Mouse (Mus musculus) splenic B cell, adult 2 months (primary cell): ENCODE measurements around the gene Sp6.

Experiments used
- DNase-seq: peaks from one replicate; pipeline ENCODE4 v3.0.0-alpha.2; 2011; ENCODE audit warnings: low read depth, low spot score
- H3K27me3 ChIP-seq: 2 replicates; pipeline ENCODE4 v1.6.1; 2012; ENCODE audit warnings: mild to moderate bottlenecking, low read length, moderate library complexity, mixed read lengths; ENCODE audit not compliant: control insufficient read depth, poor library complexity, insufficient read depth, severe bottlenecking
- H3K36me3 ChIP-seq: 2 replicates; pipeline ENCODE4 v1.6.1; 2012; ENCODE audit warnings: mild to moderate bottlenecking, low read length, moderate library complexity, mixed read lengths; ENCODE audit not compliant: control insufficient read depth, poor library complexity, insufficient read depth, severe bottlenecking

Gene Sp6

DNA sequence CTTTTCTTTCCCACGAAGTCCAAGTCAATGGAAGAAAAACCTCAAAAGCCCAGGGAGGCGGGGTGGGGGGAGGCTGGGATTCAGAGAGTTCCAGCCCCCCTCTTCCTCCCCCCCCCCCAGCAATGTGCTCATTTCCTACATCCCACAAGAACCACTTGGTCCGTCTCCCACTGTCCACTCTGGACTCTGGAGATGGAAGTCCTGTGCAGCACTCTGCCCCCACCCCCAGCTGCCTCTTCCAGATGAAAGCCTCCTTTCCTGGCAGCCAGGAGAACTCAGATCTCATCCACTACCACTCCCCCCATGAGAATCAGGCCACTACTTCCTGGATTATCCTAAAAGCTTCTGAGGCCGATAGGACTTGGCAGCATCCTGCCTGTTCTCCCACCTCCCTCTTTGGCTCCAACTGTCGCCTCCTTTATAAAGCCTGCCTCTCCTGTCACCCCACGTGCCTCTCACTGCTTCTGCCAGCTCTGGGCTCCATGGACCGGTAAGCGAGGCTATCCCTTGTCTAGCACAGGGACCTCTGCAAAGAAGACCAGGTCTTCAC lies at the start of gene Sp6:
Sp6 (plus strand) TSS at position 274 of the 550 bp plus-strand sequence.
- DNase-seq = no peak
- Histone ChIP-seq H3K36me3 (no peaks in the 10 kb centered on the region), H3K27me3 (0 out of 2 replicates have a peak, but pooled peaks cover 2% of the 10 kb centered on the region)

DNA sequence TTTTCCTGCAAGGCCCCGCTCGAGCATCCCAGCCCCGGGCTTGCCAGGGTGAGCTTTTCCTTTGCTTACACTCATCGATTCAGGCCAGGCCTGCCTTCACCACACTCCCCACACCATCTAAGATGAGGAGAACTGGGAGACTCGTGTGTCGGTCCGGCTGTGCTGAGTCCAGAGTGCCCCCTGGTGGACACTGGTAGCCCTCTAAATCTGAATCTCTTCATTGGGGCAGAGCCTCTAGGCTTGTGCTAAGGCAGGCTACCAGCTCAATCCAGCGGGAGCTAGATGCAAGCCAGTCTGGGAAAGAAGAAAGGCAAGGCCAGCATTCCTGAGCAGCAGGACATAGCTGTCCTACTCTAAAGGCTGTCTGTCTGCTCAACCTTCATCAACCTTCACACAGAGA lies 49.6 kb upstream of the Sp6 start:
- Histone ChIP-seq H3K36me3 (peaks cover 12% of the 10 kb centered on the region), H3K27me3 (no peaks in the 10 kb centered on the region)
- peak; percentile 85 for DNase-seq

GRCm38 (mm10) chr11:96966172-96966571 lies 47.0 kb upstream of the Sp6 start:
- DNase-seq = no peak
- peaks cover 5% of the 10 kb centered on the region for H3K36me3 ChIP-seq
- H3K27me3 ChIP-seq = no peaks in the 10 kb centered on the region

DNA sequence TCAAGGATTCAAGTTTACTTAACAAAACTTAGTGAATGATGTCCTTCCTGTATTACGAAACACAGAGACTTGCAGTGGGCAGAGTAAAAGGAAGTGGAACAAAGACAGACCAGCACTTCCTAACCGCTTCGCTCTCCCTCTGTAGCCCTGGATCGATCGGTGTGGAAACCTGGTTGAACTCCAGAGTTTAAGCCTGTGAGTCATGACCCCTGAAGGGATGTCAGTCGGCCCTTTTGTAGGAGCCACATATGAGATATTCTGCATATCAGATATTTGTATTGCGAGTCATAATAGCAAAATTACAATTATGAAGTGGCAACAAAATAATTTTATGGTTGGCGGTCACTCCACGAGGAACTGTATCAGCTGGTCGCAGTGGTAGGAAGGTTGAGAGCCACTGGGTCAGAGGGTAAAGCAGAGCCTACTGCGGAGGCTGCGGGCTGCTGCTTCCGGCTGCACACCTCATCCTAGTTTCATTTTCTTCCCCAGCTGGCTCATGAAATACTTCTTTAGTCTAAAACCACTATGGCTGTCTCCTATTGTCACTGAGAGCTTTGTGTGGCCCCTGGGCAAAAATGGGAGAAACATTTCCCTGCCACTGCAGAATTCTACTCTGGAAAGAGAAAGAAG lies 46.2 kb upstream of the Sp6 start:
- H3K36me3 ChIP-seq = peaks cover 1% of the 10 kb centered on the region; the same call in 1 of the 2 replicates
- peak; percentile 60 for DNase-seq
- H3K27me3 ChIP-seq = no peaks in the 10 kb centered on the region

DNA sequence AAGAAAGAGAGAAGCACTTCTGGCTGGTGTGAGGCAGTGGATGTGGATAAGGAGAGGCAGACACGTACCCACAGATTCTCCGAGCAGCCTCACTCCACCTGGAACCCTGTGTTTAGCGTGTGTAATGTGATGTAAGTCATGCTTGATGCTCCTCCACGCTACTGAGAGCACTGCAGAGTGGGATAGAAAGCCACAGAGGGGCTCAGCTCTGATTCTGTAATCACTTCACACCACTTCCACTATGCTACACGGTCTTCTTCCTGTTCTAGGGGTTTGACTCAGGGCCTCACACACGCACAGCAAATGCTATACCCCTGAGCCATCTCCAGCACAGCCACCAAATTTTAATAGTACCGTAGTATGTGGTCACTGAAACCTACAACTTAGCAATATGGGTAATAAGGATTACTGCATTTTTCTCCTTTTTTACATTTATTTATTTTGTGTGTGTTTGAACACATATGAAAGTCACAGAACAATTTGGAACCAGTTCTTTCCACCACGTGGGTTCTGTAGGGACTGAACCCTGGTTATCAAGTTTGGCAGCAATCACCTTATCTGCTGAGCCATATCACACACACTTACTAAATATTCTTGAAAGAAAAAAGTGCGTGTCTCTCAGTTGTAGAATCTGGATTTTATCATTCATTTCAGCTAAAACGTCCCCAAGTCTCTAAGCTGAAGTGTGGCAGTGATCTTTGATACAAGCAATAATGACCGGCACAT lies 45.5 kb upstream of the Sp6 start:
- H3K27me3 ChIP-seq = no peaks in the 10 kb centered on the region
- DNase-seq = peak; percentile 40
- H3K36me3 ChIP-seq = no peaks in the 10 kb centered on the region

GRCm38 (mm10) chr11:96968476-96968875 lies 44.7 kb upstream of the Sp6 start:
- H3K36me3 ChIP-seq = no peaks in the 10 kb centered on the region
- no peaks in the 10 kb centered on the region for H3K27me3 ChIP-seq
- DNase-seq = no peak

DNA sequence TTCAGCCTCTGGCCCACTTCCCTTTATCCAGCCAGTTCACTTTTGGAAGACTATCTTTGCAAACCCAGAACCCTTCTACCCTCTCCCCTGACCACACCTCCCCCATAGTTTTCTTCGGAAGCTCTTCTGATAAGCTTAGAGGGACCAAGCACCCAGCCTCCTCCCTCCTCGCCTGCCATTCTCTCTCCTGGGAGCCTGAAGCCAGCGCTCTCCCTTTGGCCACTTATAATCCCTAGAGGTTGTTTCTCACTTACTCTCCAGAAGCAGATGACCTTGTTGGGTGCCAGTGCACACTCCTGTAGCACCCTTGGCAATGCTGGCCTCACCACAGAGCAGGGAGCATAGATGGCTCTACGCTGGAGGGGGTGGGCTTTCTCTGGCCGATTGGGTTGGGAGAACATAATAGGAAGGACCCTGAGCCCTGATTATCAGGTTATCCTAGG lies 43.9 kb upstream of the Sp6 start:
- Histone ChIP-seq H3K36me3 (no peaks in the 10 kb centered on the region), H3K27me3 (no peaks in the 10 kb centered on the region)
- DNase-seq = no peak

DNA sequence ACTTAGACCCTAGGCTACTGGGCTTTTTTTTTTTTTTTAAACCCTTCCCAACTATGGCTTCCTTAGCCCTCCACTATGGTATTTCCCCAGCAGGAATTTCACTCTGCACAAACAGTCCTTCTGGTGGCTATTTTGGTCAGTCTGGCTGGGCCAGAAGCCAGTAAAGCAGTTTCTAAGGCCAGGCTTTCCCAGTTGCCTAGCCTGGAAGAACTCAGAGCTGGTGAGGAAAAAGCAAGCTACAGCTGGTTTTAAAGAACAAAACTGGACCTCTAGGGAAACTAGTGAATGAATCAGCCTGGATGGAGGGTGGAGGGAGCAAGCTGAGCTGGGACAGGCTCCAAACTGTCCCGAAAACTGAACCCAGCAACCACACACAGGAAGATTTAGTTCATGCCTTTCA lies 43.4 kb upstream of the Sp6 start:
- Histone ChIP-seq H3K36me3 (no peaks in the 10 kb centered on the region), H3K27me3 (no peaks in the 10 kb centered on the region)
- DNase-seq = no peak

GRCm38 (mm10) chr11:96970341-96970740 lies 42.9 kb upstream of the Sp6 start:
- DNase-seq = no peak
- H3K27me3 ChIP-seq = no peaks in the 10 kb centered on the region

GRCm38 (mm10) chr11:96972906-96973305 lies 40.3 kb upstream of the Sp6 start:
- no peaks in the 10 kb centered on the region for H3K36me3 ChIP-seq
- no peaks in the 10 kb centered on the region for H3K27me3 ChIP-seq
- DNase-seq = no peak

More at GRCm38 (mm10) chr11:96970341-96970740, 42.9 kb upstream of the Sp6 start:
- H3K36me3 ChIP-seq = no peaks in the 10 kb centered on the region

GRCm38 (mm10) chr11:96973426-96973964 lies 39.7 kb upstream of the Sp6 start:
- Histone ChIP-seq H3K27me3 (no peaks in the 10 kb centered on the region), H3K36me3 (no peaks in the 10 kb centered on the region)
- DNase-seq = no peak

DNA sequence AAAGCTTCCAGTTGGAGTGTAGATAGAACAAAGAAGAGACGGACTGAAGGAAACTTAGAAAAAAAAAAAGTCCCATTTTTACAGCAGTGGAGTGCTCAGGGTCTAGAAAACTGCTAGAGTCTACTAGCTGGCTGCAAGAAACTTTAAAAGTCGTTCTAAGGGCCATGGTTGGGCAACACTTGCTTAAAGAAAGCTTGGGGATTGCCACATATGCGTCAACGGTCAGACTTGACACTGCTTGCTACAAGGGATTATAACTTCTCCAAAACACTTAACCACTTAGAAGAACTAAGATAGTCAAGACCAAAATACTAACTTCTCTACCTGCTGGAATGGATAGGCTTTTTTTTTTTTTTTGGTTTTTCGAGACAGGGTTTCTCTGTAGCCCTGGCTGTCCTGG lies 38.4 kb upstream of the Sp6 start:
- no peaks in the 10 kb centered on the region for H3K36me3 ChIP-seq
- DNase-seq = no peak
- H3K27me3 ChIP-seq = no peaks in the 10 kb centered on the region

DNA sequence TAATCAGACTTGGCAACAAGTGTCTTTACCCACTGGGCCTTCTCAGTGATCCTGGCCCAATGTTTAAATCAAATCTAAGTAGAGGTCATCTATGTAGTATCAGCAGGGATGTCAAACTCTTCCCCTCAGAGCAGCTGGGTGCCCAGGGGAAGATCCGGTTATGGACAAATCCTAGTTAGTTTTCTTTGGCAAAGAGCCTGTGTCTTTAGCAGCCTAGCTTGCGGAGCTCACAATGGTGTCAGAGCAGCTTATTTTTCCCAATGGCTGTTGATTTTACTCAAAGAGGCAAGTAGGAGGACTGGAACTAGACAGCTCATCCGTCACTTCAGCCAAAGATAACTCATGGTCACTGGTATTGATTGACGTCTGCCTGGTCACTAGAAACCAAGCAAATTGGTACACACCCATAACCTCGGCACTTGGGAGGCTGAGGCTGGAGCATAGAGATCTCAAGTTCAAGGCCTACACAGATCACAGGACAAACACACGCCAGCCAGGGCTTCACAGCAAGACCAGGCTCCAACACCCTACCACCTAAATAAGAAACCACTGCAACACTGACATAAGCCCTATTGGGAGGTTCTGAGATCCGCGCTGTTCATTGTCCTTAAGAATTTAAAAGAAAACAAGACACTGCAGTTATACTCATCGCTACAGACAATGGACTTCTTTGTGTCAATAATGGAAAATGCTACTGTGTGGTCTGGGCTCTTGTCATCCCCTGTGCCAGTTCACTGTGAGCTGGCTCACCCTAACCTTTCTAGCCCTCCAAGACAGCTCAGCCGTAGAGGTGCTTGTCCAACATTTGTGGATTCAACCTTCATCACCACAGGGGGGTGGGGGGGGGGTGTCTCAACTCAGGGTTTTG lies 37.4 kb upstream of the Sp6 start:
- H3K27me3 ChIP-seq = no peaks in the 10 kb centered on the region
- DNase-seq = no peak
- H3K36me3 ChIP-seq = no peaks in the 10 kb centered on the region

- no peaks in the 10 kb centered on the region for H3K27me3 ChIP-seq
- H3K36me3 ChIP-seq = no peaks in the 10 kb centered on the region
- no peak for DNase-seq
These were observed 36.9 kb upstream of the Sp6 start for GRCm38 (mm10) chr11:96976379-96976687.
